Mouse (Mus musculus) right cerebral cortex, postnatal 10 days (tissue): ENCODE measurements around the gene Creld2.

Experiments
- DNase-seq, 2 experiments: peaks; one replicate each; pipeline ENCODE4 v3.0.0; 2021; ENCODE audit warnings: low spot score in 2 of 2

Creld2 gene

GRCm38 (mm10) chr15:88866934-88867356, 47.5 kb downstream of the Creld2 start:
- no peak for DNase-seq

- no peak for DNase-seq
These were observed 48.0 kb downstream of the Creld2 start for GRCm38 (mm10) chr15:88867368-88868023.

- DNase-seq, result no peak
These were observed 48.7 kb downstream of the Creld2 start for GRCm38 (mm10) chr15:88868024-88868742.

- no peak for DNase-seq
These were observed 51.2 kb downstream of the Creld2 start for GRCm38 (mm10) chr15:88870418-88871185.

- no peak for DNase-seq
These were observed 54.6 kb downstream of the Creld2 start for GRCm38 (mm10) chr15:88874061-88874460.

- no peak for DNase-seq
These were observed 55.0 kb downstream of the Creld2 start for GRCm38 (mm10) chr15:88874477-88874876.

GRCm38 (mm10) chr15:88875625-88876081, 56.2 kb downstream of the Creld2 start:
- DNase-seq, result no peak
